Mouse (Mus musculus) embryonic facial prominence, embryonic 12.5 days (tissue): ENCODE measurements around the gene Pnkp. TPM values are rescaled to one million over a fixed set of nuclear protein-coding genes. Genes with fewer than 3 reads are reported as not detected.

ENCODE experiments used
- ATAC-seq: fragments of 200-750 bp; cut with Nextera tagmentation; 2 replicates; pipeline ENCODE4 v1.8.0; 2017; ENCODE audit not compliant: insufficient number of reproducible peaks, insufficient read depth, low FRiP score, low TSS enrichment
- H3K27ac ChIP-seq: fragments of 300-500 bp; sonication (generic); 2 replicates; pipeline ENCODE4 v1.5.1; 2016; ENCODE audit warnings: mild to moderate bottlenecking
- H3K27me3 ChIP-seq: fragments of 300-500 bp; sonication (generic); 2 replicates; pipeline ENCODE4 v1.6.1; 2016; ENCODE audit warnings: mild to moderate bottlenecking, moderate library complexity
- H3K36me3 ChIP-seq: fragments of 300-500 bp; sonication (generic); 2 replicates; pipeline ENCODE4 v1.6.1; 2016; ENCODE audit warnings: mild to moderate bottlenecking
- H3K4me1 ChIP-seq: fragments of 300-500 bp; sonication (generic); 2 replicates; pipeline ENCODE4 v1.6.1; 2016
- H3K4me2 ChIP-seq: fragments of 300-500 bp; sonication (generic); replicated peaks from 2 replicates; pipeline ENCODE4 v1.6.1; 2016; ENCODE audit warnings: mild to moderate bottlenecking, moderate library complexity
- H3K4me3 ChIP-seq: fragments of 300-500 bp; sonication (generic); 2 replicates; pipeline ENCODE4 v1.5.1; 2016; ENCODE audit warnings: mild to moderate bottlenecking
- H3K9ac ChIP-seq: fragments of 300-500 bp; sonication (generic); 2 replicates; pipeline ENCODE4 v1.6.1; 2016; ENCODE audit warnings: mild to moderate bottlenecking, moderate library complexity
- H3K9me3 ChIP-seq: fragments of 300-500 bp; sonication (generic); 2 replicates; pipeline ENCODE4 v1.6.1; 2016; ENCODE audit warnings: mild to moderate bottlenecking, moderate library complexity
- WGBS: fragments of 180-500 bp; shearing (Covaris S2); methylation state at CpG from one replicate; pipeline ENCODE4 v1.1.7; 2016; 5-methylcytosine and 5-hydroxymethylcytosine counted together
- polyA plus RNA-seq: library from polyadenylated mRNA; unstranded; fragments of >200 nt; fragmentation: Nextera tagmentation; extraction: Ambion mirVana; gene quantifications from 2 replicates; pipeline ENCODE4 v1.2.1, GENCODE M21; 2016

Pnkp gene
- polyA plus RNA-seq: 29.0 and 30.4 TPM in 2 replicates

DNA sequence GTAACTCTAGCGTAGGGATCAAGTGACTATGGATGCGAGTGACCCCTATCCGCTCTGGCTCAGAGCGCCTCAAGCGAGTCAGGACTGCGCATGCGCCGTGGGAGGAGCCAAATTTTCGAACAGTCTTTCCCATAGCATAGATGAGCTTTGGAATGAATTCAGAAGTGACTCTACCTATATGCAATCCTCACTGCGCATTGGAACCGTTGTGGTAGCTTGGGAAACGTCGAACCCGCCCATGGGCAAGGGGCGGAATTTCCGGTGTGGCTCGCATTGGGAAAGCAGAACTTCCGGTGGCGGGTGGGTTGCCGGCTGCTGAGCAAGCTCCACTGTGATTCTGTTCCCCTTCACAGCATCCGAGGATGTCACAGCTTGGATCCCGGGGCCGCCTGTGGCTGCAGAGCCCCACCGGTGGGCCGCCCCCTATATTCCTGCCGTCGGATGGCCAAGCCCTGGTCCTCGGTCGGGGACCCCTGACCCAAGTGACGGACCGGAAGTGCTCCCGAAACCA, at the start of gene Pnkp:
Pnkp (plus strand) TSS at position 98 of the 511 bp plus-strand sequence.
- peak within 1 kb of the TSS; percentile 80 for H3K4me2 ChIP-seq
- no peaks in the 10 kb centered on the region for H3K9me3 ChIP-seq
- H3K27me3 ChIP-seq: no peaks in the 10 kb centered on the region
- peak within 1 kb of the TSS; percentile 92 for H3K27ac ChIP-seq
- WGBS: under 1% methylated on average over 32 of the region's 32 CpGs
- peaks cover 40% of the 10 kb centered on the region for H3K4me1 ChIP-seq
- H3K9ac ChIP-seq: peak within 1 kb of the TSS; percentile 78
- ATAC-seq: peak; percentile 8; the same call in 1 of the 2 replicates
- peak within 1 kb of the TSS; percentile 75 for H3K4me3 ChIP-seq
- peaks cover 17% of the 10 kb centered on the region for H3K36me3 ChIP-seq

DNA sequence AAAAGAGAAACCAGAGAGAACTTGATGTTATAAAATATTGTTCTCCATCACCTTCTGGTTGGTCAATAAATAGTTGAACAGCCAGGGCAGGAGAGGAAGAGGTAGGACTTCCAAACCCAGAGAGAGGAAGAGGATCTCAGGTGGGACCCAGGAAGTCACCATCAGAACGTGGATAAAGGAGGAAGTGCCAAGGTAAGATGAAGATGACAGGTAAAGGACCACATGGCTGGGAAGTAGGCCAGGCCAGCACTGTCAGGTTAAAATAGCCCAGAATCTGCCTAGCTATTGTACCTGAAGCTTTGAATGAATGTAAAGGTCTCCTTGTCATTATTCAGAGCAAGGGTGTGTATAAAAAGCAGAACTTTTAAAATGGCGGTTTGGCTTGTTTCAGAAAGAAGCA, 48.0 kb upstream of the Pnkp start:
- no peak for ATAC-seq
- H3K9me3 ChIP-seq: no peaks in the 10 kb centered on the region
- H3K27me3 ChIP-seq: no peaks in the 10 kb centered on the region
- no peaks in the 10 kb centered on the region for H3K4me1 ChIP-seq
- 80% methylated on average over 2 of the region's 2 CpGs for WGBS
- no peak overlapping the region for H3K4me2 ChIP-seq
- H3K9ac ChIP-seq: no peak overlapping the region
- peaks cover 16% of the 10 kb centered on the region; the same call in 1 of the 2 replicates for H3K36me3 ChIP-seq
- no peak overlapping the region for H3K27ac ChIP-seq
- no peak overlapping the region for H3K4me3 ChIP-seq

DNA sequence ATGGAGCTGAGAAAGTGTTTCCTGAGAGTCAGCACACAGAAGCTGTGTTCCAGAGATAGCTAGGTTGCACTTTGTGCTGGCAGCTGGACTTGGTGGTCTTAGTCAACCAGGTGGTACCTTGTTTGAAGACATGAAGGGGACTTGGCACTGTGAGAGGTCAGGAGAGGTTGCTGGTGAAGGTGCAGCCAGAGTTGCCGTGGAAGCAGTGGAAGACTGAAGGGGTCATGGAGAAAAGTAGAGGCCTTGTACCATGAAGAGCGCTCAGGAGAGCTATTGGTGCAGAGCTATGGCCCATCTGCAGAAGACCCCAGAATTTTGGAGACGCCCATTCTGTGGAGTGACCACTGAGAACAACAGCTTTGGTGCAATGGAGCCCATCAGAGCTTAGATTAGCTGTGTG, 47.5 kb upstream of the Pnkp start:
- no peak overlapping the region for H3K4me3 ChIP-seq
- no peak overlapping the region for H3K27ac ChIP-seq
- H3K9me3 ChIP-seq: no peaks in the 10 kb centered on the region
- H3K36me3 ChIP-seq: peaks cover 20% of the 10 kb centered on the region; the same call in 1 of the 2 replicates
- no peak overlapping the region for H3K9ac ChIP-seq
- H3K27me3 ChIP-seq: no peaks in the 10 kb centered on the region
- 90% methylated on average over 3 of the region's 3 CpGs for WGBS
- ATAC-seq: no peak
- H3K4me2 ChIP-seq: no peak overlapping the region
- no peaks in the 10 kb centered on the region for H3K4me1 ChIP-seq

DNA sequence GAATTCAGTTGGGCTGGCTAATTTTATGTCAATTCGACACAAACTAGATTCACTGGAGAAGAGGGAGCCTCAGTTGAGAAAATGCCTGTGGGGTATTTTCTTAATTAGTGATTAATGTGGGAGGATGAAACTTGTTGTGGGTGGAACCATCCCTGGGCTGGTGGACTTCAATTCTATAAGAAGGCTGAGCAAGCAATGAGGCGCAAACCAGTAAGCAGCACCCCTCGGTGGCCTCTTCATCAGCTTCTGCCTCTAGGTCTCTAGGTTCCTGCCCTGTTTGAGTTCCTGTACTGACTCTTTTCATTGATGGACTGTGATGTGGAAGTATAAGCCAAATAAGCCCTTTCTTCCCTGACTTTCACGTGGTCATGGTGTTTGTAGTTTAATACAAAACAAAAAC, 46.6 kb upstream of the Pnkp start:
- peaks cover 6% of the 10 kb centered on the region; the same call in 1 of the 2 replicates for H3K4me1 ChIP-seq
- H3K9ac ChIP-seq: no peak overlapping the region
- 84% methylated on average over 4 of the region's 4 CpGs for WGBS
- no peaks in the 10 kb centered on the region for H3K27me3 ChIP-seq
- H3K36me3 ChIP-seq: peaks cover 20% of the 10 kb centered on the region; the same call in 1 of the 2 replicates
- no peak overlapping the region for H3K4me3 ChIP-seq
- no peaks in the 10 kb centered on the region for H3K9me3 ChIP-seq
- H3K4me2 ChIP-seq: no peak overlapping the region
- no peak overlapping the region for H3K27ac ChIP-seq
- ATAC-seq: no peak

DNA sequence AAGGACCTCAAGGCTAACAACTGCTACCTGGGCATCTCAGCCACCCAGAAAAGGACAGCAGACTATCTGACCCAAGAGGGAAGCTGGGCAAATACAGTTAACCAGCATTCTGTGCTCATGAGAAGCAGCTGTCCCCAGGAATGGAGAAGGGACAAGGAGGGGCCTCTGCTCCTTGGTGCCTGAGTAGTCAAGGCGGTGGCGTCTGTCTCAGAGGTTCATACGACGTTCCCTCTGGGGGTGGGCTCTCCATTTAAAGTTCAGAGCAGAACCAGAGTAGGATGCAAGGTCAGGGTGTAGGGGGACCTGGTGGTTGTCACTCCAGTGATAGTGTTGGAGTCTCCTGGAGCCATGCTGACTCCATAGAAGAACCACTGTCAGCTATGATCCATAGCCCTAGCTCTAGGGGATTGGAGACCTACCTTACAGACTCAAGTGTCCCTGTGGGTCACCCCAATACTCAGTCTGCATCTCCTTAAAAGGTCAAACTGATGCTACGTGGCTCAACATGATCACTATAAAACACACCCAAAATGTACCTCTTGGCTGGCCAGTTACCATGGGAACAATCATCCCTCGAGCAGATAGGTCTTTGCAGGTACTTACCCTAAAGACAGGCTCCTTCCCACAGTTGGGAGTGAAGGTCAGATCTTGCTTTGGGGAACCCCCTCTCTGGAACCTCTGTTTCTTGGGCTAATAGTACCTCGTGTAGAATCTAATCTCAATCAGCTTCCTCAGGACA, 46.0 kb upstream of the Pnkp start:
- no peaks in the 10 kb centered on the region for H3K27me3 ChIP-seq
- H3K4me1 ChIP-seq: peaks cover 6% of the 10 kb centered on the region; the same call in 1 of the 2 replicates
- no peak overlapping the region for H3K4me3 ChIP-seq
- no peak overlapping the region for H3K9ac ChIP-seq
- H3K36me3 ChIP-seq: peaks cover 20% of the 10 kb centered on the region; the same call in 1 of the 2 replicates
- WGBS: 85% methylated on average over 7 of the region's 7 CpGs
- no peaks in the 10 kb centered on the region for H3K9me3 ChIP-seq
- no peak overlapping the region for H3K27ac ChIP-seq
- ATAC-seq: no peak
- H3K4me2 ChIP-seq: no peak overlapping the region

DNA sequence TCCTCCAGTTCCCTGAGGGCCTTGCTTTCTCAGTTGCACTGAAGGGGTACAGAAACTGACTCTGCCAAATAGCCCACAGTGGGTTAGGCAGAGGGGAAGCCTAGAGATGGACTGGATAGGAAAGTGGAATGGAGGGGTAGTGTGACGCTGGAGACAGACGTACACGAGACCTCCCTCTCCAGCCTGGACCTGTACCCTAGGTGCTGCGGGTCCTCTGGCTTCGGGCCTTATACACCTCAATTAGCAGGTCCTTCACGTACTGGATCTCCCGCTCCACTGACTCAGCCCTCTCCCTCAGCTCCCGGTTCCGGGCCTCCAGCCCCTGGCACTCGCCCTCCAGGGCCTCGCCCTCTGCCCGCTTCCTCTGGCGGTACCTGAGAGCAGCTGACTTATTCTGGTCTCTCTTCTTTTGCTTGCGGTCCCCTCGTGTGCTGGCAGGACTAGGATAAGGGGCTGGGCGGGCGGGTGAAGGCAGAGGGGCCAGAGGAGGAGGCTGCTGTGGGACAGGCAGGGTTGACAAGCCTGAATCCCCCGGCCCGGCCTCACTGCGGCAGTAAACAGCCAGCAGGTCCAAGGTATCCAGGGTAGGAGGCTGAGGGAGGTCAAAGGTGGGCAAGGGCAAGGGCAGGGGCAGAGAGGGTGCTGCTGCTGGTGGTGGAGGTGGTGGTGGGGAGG, 44.2 kb upstream of the Pnkp start:
- Histone ChIP-seq H3K36me3 (peaks cover 20% of the 10 kb centered on the region; the same call in 1 of the 2 replicates), H3K9me3 (no peaks in the 10 kb centered on the region), H3K27me3 (no peaks in the 10 kb centered on the region), H3K9ac (no peak overlapping the region), H3K4me2 (no peak overlapping the region), H3K4me1 (peaks cover 11% of the 10 kb centered on the region), H3K27ac (no peak overlapping the region), H3K4me3 (no peak overlapping the region)
- 88% methylated on average over 20 of the region's 20 CpGs for WGBS
- no peak for ATAC-seq

DNA sequence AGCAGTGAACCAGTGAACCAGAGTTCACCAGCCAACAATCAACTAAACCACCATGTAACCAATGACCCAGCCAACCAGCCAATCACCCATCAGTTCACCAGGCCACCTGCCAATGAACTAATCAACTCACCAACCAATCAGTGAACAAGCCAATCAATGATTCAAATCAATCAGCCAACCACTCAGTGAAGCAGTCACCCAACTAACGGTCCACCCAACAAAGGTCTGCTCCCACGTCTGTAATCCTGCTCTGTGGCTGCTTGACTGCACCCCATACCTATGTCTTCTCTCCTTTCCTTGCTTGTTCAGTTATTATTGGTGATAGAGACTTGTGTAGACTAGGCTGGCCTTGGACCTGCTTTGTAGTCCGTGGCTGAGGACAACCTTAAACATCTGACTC, 43.0 kb upstream of the Pnkp start:
- H3K9ac ChIP-seq: no peak overlapping the region
- peaks cover 23% of the 10 kb centered on the region for H3K4me1 ChIP-seq
- no peak overlapping the region for H3K4me3 ChIP-seq
- no peaks in the 10 kb centered on the region for H3K9me3 ChIP-seq
- H3K27me3 ChIP-seq: no peaks in the 10 kb centered on the region
- no peak overlapping the region for H3K4me2 ChIP-seq
- H3K36me3 ChIP-seq: peaks cover 20% of the 10 kb centered on the region; the same call in 1 of the 2 replicates
- ATAC-seq: no peak
- 93% methylated on average over 3 of the region's 3 CpGs for WGBS
- H3K27ac ChIP-seq: no peak overlapping the region

DNA sequence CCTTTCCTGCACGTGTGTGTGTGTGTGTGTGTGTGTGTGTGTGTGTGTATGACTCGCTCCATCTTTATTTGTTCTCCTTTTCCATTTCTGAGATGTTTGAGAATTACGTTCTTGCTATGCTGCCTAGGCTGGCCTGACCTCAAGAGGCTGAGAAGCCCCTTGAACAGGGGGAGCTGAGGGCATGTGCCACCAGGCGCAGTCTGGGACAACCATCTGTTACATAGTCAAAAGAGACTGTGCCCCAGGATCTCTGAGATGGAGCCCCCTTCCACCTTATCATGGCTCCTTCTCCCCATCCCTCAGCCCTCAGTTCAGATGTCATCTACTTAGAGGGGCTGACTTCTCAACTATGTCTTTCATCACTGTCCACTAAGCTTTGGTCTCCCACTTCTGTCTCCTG, 42.5 kb upstream of the Pnkp start:
- Histone ChIP-seq H3K9ac (no peak overlapping the region), H3K9me3 (no peaks in the 10 kb centered on the region), H3K27ac (no peak overlapping the region), H3K4me1 (peaks cover 27% of the 10 kb centered on the region), H3K27me3 (no peaks in the 10 kb centered on the region), H3K4me3 (peak overlapping the region; percentile 72; the same call in 1 of the 2 replicates), H3K4me2 (peak overlapping the region; percentile 53), H3K36me3 (peaks cover 20% of the 10 kb centered on the region; the same call in 1 of the 2 replicates)
- ATAC-seq: no peak
- 93% methylated on average over 4 of the region's 4 CpGs for WGBS

DNA sequence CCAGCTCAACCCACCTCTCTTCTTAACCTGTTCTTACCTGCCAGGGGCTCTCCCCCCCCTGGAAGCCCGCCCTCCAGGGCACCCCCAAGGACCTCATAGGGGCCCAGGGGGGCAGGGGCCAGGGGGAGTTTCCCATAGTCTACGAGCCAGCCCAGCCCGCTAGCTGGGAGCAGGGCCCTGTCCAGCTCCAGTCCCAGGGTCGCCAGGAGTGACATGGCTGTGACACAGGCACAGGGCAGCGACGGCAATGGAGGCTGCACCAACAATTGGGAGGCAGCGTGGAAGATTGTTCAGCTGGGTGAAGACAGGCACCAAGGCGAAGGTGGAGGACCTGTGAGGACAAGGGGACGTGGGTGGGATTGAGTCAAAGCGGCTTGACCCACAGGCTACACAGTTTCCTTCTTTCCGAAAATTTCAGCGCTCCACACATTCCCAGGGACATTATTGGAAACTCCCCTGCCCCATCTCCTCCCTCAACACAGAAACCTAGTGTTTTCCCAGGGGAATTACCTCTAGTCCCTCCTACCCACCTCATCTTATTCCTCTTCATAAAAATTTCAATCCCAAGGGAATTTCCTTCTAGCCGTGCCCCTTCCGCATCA, 41.9 kb upstream of the Pnkp start:
- Histone ChIP-seq H3K9ac (peak overlapping the region; percentile 24; the same call in 1 of the 2 replicates), H3K27me3 (no peaks in the 10 kb centered on the region), H3K9me3 (no peaks in the 10 kb centered on the region), H3K4me1 (peaks cover 33% of the 10 kb centered on the region), H3K4me3 (peak overlapping the region; percentile 72), H3K4me2 (peak overlapping the region; percentile 53), H3K36me3 (peaks cover 20% of the 10 kb centered on the region; the same call in 1 of the 2 replicates), H3K27ac (peak overlapping the region; percentile 94)
- WGBS: 38% methylated on average over 13 of the region's 14 CpGs
- no peak for ATAC-seq

DNA sequence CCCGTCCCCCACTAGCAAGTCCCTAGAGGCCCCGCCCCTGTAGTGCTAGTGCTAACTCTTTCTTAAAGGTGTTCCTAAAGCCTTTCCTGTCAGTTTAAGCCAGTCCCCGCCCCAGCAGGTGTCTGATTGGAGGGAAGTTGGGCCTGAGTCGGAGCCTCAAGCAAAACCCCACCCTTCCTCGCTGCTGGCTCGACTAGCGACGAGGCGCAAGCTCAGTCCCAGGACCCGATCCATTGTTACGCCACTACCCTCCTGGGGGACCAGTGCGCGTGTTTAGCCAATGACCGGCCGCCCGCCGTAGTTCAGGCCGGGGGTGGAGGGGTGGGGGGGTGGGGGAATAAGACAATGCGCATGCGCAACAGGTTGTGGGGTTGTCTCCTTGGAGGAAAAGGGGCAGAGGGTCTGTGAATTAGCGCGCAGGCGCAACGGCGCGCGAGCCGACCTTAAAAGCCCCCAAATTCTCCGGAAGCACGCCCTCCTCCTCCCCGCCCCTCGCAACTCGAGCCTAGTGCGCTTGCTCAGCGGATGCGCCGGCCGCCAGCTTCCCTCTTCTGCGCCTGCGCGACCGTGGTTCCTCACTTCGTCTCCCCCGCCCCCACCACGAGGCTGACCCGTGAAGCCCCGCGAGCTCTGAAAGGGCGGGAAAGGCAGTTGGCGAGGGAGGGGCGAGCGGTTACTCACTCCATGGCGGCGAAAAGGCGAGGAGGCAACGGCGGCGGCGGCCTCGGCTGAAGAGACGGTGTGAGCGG, 41.0 kb upstream of the Pnkp start, which contains the start of the genes Nup62 and Il4i1:
Nup62 (plus strand) TSS at position 368 of the 749 bp plus-strand sequence.
Il4i1 (plus strand) TSS at position 667 of the 749 bp plus-strand sequence.
- peaks cover 15% of the 10 kb centered on the region; the same call in 1 of the 2 replicates for H3K36me3 ChIP-seq
- peak within 1 kb of the TSS; percentile 82 for H3K9ac ChIP-seq
- peak; percentile 94 for ATAC-seq
- H3K4me2 ChIP-seq: peak within 1 kb of the TSS; percentile 90
- H3K27me3 ChIP-seq: no peaks in the 10 kb centered on the region
- no peaks in the 10 kb centered on the region for H3K9me3 ChIP-seq
- H3K4me1 ChIP-seq: peaks cover 36% of the 10 kb centered on the region
- H3K27ac ChIP-seq: peak within 1 kb of the TSS; percentile 94
- peak within 1 kb of the TSS; percentile 72 for H3K4me3 ChIP-seq
- under 1% methylated on average over 62 of the region's 62 CpGs for WGBS
